Mouse (Mus musculus) gastrocnemius, adult 8-10 months (tissue): ENCODE measurements at regions not wholly inside any gene's neighbourhood (a gene's known extent, or its start where the extent isn't known, plus 50 kb on each side); places are given as distances from the start of the nearest gene placed in this dataset.

Experiments used
- DNase-seq, 2 experiments: peaks; one replicate each; pipeline ENCODE4 v3.0.0; 2022; ENCODE audit warnings: low spot score in 2 of 2

DNA sequence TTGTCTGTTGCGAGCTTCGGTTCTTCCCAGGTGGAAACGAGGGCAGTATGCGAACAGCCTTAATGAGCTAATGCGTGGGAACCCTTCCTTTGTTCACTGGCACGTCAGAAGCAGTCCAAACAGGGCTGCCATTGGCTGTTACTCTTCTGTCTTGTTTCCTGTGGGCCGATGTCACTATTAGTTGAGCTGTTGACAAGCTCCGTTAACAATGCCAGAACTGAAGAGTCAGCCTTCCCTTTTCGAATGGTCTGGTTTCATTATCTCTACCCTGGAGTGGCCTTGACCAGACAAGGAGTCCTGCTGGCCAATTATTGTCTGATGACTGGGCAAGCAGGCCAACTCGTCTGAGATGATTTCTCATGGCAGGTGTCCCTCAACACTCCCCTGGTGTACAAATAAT is 230.1 kb downstream of the Gm11011 start:
- DNase-seq: no peak

DNA sequence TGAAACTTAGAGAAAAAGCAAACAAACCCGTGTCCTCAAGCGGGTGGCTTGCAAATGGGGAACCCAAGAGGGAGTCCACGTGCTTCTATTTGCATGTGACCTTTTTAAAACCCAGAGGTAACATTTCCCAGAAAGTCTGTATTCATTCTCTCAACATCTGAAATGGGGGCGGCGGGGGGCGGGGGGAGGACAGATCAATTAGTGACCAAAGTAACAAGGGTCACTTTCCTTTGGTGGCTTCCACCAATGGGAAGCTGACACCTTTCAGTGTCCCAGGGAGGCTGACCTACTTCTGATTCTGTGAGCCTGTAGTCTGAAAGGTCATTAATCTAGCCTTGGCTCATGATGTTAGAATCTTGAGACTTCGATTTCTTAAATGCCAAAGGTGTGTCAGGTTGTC is 236.0 kb downstream of the Gm11011 start:
- DNase-seq: no peak

DNA sequence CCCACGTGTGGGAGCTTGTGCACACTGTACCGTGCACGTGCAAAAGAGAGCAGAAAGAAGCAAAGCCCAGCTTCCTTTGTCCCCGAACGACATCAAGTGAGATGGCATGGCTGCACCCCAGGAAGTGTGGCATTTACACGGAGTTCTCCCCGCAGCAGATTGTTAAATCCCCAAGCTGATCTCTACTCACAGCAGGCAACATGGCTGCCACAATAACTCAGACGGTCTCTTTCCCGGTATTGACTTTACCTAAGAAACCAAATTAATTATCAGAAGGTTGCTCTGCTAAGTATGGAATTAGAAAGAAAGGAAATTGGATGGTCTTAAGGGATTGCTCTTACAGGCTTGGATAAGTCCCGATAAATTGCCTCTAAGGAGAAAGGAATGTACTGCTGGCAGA is 241.4 kb downstream of the Gm11011 start:
- DNase-seq: no peak

DNA sequence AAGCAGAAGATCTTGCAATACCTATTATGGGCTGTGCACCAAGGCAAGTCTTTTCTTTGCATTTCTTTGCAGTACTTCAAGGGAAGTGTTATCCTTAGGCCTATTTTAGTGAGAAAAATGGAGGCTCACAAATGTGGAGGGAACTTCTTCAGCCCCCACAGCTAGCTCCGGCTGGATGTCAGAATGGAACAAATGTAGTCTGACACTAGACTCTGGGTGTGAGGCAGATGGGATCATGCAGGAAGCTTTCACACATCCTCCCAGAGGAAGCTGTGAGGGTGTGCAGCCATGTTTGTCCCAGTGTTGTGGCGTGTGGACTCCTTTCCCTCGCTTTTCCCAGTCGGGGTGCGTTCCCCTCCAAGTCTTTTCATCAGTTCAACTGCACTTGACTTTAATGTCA is 268.0 kb downstream of the Gm11011 start:
- no peak for DNase-seq

DNA sequence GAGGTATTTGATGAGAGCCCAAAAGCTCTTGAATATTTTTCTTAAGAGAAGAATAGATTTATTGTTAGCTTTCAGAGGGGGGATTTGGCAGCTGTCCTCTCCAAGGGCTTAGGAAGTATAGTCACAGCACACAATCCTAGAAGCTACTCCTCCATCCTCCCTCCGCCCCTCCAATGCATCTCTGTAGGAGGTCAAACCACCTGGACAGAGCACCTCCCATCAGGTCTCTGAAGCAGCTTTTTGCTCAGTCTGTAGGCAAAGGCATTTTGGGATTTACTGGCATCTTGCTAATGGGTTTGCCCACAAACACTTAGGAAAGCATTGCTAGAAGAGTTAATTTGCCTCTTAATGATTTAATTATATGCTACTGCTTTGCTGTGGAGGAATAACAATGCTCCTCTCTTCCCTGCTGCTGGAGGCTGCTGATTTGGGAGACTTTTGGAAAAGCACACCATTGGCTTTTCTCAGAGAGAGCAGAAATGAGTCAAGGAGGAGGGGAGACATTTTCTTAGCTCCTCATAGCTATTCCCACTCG is 273.1 kb downstream of the Gm11011 start:
- no peak for DNase-seq

DNA sequence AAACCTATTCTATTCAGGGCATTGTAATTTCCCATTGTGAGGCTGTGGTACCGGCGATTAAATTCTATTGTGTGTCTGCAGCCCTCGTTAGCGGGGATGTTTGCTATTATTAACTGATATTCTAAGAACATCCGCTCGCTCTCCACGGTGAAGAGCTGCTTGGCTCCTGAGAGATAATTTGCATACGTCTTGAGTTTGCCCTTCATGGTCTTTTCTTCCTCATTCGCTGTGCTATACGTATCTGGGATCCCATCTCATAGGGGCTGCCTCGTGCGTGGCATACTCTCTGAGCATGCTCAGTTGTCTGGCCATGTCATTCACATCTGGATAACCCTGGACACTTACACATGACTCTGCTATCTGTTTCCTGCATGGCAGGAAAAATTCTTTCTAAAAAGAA is 275.7 kb downstream of the Gm11011 start:
- DNase-seq: no peak

DNA sequence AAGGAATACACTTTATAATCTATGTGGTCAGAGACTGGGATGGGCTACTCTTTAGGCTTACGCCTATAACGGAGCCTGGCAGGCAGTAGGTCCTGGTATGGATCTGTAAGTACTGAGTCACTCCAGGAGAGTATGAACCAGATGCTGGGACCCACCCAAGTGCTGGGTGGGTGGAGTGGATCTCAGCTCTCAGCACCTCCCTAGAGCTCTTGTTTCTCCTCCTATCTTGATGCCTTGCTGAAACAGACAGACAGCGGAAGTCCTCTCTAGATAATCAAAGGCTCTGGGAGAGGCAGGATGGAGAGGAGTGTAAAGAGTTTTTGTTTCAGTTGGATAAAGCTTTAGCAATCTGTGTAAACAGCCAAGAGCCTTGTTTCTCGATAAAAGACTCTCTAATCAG is 276.2 kb downstream of the Gm11011 start:
- no peak for DNase-seq

DNA sequence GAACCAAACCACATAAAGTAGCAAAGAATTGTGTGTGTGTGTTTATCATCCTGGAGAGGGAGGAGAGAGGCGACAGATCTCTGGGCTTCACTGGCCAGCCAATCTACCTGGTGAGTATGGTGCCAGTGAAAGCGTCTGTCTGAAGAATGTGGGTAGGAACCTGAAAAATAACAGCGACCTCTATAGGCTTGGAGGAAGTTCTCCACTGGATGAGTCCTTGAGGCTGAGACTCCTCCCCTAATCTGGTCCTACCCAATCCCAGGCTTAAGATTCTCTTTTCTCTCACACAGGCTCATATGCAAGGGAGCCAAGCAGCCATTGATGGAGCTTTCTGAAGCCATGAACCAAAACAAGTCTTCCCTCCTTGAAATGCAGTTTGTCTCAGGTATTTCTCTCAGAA is 283.2 kb downstream of the Gm11011 start:
- no peak for DNase-seq

DNA sequence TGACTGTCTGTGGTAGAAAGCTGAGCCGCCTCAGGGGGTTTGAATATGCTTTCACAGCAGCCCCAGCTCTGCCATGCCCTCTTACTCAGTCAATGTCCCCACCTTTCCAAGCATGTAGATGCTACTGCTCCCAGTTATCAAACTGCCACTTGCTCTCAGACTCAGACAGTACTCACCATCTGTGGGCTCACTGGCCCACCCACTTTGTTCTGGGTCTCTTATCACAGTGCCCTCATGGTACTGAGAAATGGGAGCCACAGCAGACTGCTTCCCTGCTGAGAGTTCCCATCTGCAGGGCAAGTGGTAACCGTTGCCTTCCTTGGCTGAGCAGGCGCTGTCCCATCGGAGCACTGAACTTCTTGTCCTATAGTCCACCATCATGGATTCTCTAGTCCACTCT is 286.6 kb downstream of the Gm11011 start:
- DNase-seq: no peak

DNA sequence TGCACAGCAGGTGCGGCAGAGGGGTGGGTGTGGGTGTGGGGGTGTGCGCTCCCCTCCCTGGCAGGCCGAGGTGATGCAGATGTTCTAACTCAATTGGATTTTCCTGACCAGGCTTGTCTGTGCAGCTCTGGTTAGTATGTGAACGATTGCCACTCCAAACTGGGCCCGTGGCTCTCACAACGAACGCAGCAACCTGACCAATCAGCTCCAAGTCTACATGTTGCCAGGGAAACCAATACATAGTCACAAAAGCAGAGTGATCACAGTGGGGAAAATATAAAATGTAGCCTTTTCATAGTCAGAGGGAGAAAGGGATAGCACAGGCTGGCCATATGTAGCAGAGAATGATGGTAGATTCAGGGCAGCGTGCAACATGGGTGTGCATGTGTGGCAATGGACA is 287.1 kb downstream of the Gm11011 start:
- DNase-seq: no peak

DNA sequence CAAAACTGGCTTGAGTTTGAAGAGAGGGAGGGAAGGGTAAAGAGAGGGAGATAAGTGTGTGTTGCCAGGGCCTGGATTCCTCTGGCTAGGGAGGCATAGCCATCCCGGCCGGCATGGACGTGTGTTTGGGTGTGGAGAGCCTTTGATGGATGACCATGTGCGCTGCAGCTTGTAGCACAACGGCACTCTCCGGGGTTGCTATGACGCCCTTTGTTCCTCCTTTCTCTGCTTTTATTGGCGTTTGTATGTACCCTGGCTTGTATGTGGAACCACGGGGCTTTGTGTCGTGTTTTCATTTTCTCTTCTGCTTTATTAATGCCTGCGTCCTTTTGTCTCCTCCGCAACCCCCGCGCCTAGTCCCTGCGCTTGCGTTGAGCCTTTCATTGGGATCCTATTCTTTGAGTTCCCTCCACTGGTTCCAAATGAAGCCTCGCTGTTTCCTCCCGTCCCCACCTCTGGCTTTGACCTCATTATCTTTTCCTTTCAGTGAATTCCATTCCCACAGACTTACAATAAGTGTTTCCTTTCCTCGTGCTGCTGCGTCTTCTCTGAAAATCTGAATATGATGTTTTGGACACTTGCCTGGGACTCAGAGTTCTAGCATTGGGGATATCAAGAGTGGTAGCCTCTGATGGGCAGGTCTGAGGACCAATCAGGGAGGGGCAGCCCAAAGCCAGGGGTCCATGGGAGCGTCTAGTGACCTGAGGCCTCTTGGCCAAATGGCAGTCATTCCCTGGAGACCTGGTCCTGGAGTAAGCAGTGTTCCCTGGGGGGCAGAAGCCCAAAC is 289.5 kb downstream of the Gm11011 start:
- no peak for DNase-seq

DNA sequence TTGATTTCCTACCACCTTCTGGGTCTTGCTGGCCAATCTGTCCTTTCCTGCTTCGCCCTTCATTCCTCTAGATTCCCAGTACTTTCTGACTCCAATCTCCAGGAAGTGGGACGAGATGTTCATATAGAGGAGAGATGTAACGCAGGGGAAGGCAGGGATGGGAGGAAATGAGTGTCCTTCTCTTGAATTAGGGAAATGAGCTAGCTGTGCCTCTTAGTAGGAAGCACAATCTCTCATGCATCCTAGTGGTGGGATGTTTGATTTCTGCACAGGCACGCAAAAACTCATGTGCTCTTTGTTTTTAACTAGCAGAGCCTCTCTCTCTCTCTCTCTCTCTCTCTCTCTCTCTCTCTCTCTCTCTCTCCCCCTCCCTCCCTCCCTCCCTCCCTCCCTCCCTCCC is 290.3 kb downstream of the Gm11011 start:
- DNase-seq: no peak

DNA sequence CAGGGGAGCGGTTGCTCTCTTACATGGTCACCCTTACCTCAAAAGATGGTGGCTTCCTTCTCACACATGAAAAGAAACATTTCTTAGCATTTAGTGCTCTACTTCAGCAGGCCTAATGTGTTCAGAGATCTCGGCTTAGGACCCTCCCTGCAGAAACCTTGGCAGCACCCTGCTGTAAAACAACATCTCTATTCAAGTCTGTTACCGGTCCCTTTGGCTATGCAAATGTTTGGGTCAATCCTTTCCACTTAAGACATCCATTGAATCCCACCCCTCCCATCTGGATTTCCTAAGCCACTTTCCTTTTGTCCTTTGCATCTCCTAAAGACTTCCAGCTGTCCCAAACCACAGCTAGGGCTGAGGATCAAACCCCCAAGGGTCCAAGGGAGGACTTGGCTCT is 294.2 kb downstream of the Gm11011 start:
- no peak for DNase-seq

DNA sequence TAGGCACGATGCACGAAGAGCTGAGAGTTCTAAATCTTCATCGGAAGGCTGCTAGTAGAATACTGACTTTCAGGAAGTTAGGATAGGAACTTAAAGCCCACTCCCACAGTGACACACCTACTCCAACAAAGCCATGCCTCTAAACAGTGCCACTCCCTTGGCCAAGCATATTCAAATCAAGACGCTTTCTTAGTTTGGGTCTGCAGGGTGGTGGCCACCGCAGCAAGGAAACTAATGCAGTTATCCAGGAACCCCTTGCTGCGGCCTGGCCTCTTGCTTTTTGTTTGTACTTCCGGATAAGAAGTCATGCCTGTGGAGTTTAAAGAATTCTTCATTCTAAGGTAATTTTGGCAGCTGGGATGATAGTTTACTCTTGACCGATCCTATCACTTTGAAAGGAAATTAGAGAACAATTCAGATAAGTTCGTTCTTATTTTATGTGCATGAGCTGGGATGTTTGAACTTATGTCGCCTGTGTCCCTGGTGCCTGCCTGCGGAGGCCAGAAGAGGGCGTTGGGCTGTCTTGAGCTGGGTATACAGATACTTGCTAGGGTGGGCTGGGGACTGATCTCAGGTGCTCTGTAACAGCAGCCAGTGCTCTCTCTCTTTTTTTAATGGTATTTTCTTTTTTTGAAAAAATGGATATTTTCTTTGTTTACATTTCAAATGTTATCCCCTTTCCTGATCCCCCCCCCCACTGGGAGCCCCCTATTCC is 298.5 kb downstream of the Gm11011 start:
- DNase-seq: no peak

DNA sequence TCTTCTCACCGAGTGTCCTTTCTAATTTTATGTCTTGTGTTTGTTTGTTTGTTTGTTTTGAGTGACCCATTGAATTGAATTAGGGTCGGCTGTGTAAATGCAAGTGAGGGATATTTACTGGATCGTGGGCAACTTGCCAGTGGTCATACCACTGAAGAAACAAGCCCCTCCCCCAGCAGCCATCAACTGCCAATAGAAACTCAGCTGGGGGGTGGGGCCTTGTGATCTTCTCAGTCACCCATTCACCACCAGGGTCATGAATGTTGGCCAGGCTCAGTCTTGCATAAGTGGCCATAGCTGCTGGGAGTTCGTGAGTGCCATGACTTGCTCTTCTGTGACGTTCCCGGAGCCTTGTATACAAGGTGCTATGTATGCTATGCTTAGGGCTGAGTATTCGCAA is 300.8 kb downstream of the Gm11011 start:
- DNase-seq: no peak

DNA sequence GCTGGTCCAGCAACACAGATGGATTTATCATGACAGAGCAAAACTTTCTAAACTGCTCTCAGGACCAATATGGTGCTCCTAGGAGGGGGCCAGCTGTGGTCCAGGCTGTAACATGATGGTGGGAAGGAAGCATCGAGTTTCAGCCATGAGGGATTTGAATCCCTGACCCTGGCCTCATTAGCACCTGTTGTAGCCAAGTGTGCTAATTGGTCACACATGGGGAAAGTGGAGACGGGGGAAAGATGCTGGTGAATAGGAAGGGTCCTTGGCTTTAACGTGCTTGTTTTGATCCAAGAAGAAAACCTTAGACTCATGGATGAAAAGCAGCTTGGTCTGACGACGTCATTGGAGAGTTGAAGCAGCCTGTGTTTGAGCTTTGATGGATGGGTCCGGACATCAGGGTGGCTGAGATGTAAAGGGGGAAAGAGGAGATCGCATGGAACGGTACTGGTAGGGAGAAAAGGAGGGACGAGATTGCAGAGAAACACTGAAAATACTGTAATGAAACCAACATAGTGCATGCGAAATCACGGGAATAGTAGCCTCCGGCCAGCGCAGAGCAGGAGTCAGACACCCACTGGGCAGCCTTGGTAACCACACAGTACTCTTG is 304.9 kb downstream of the Gm11011 start:
- no peak for DNase-seq

DNA sequence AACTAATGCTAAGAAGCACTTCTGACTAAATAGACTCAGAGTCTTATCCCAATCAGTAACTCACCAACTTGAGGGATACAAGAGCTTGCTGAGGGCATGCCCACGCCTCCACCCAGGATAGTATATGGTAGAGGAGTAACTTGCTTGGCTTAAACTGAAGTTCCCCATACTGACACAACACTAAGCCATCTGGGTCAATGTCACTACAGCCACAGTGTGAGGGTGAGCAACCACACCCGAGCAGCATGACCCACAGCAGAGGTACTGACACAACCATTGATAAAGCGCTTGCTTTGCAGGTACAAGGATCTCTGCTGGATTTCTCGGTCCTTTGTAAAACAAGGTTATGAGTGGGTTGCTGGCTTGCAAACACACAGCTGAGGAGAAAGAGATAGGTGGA is 312.2 kb downstream of the Gm11011 start:
- no peak for DNase-seq

DNA sequence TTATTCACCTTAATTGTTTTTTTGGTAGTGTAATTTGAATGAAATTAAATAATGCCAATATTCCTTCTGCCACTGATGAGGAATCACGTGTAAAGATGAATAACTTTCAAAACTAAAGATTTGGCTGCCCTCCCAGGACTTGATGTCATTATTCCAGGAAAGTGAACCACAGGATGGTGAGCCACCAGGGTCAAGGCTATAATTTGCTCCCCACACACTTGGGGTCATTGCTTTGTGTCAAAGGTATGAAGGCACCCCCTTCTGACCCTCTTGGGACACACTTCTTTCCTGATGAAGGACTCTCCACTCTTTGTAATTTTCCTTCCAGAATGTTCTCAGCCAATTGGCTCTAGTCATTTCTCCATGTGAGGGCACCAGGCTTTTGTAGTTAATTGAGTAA is 313.4 kb downstream of the Gm11011 start:
- no peak for DNase-seq

DNA sequence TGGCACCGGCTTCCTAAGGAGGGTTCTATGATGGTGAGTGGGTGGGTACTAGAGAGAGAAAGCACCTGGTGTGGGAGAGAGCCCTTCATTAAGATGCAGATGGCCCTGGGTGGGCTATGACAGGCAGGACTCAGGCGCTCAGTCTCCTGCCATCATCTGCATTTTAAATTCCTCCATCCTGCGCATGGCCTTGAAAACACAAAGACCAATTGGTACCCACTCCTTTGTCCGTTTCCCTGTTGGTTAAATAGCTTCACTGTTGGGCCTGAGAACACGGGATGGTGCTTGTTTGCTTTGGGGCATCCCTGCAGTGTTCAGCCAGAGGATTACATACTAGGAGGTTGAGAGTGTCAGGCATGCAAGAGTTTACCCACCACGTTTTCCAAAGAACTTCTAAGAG is 314.9 kb downstream of the Gm11011 start:
- DNase-seq: no peak

DNA sequence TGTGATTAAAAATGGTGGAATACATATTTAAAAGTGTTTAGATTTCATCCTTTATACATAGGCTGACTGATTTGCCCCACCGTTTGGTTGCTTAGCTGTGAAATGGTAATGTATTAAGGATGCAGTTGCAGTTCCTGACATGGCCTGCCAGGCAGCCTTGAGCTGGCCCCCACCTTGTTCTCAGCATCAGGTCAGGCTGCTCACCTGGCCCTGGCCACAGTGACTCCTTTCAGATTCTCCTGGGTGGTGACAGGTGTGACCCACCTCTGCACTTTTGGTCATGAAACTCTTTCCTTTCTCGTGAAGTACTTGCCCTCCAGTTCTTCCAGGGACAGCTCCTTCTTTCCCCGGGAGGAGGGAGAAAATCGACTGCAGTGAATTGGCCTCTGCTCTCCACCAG is 315.5 kb downstream of the Gm11011 start:
- no peak for DNase-seq

DNA sequence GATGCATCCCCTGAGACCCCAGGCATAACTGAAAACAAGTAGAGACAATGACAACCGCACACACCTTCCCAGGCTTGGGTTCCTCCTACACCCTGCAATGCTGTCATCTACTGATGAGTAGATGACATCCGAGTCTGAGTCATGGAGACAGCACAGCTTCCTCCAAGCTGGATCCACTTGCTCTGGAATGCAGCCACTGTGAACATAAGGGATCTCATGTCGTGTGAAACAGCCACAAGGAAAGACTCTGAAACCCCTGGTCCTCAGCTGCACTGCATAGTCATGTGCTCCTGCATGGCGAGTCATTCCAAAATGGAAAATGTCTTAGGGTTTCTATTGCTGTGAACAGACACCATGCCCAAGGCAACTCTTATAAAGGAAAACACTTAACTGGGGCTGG is 305.2 kb upstream of the Zfp64 start:
- no peak for DNase-seq

DNA sequence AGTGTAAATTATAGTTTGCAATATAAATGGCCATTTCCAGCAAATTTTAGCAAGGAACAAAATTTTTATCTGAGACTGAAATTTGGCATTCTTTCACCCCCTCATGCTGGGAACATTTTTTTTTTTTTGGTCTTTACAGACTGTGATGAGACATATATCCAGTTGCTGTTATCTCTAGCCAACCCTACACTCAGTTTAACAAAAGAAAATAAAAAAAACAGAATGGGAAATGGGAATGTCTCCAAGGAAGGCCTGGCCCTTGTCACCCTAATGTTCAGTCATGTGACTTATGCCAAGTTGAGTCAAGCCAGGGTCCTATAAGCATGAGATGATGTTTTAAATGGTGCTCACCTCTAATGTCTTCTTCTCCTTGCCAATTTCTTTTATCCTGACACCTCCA is 289.2 kb upstream of the Zfp64 start:
- DNase-seq: no peak

DNA sequence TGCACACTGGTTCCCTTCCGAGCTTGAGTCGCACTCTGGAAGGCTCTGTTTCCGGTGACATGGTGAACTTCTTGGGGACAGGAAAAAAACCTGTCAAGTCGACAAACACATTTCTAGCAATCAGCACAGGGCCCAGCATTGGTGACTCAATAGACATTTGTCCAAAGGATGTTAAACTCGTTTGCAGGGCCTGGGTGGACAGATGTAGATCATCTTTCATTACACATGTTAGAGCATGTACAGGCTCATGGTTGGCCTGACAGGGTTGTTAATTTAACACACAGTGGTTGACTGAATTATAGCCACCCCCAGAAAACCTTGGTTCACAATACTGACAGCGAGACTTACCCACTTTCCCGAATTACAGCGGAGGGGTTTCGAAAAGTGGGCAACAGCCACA is 288.6 kb upstream of the Zfp64 start:
- DNase-seq: no peak
